Mouse (Mus musculus) brain, adult 2 months (tissue): ENCODE measurements around the gene Rftn1.

Experiments
- DNase-seq: peaks from one replicate; pipeline ENCODE4 v3.0.0; 2011; ENCODE audit warnings: low read depth, low spot score

Gene Rftn1

DNA sequence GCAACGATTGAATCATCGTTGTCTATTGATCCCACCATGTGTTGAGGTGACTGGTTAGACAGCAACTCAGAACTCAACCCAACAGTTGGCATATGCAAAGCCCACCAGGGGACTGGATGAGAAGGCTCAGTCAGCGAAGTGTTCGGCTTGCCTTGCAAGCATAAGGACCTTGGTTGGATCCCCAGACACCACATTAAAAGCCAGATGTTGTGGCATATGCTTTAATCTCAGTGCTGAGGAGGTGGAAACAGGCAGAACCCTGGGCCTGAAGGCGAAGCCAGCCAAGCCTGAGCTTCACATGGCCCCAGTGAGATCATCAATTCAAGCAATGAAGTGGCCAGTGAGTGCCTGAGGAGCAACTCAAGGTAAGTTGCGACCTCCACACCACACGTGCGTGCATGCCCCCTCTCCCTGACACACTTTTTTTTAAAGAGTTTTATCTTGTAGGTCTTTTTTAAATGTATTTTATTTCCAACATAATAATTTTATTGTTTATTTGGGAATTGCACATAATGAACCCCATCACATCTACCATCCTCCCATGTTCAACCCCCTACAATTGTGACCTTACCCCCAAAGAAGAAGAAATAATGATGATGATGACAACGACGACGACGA, 11.5 kb upstream of the Rftn1 start:
- no peak for DNase-seq

DNA sequence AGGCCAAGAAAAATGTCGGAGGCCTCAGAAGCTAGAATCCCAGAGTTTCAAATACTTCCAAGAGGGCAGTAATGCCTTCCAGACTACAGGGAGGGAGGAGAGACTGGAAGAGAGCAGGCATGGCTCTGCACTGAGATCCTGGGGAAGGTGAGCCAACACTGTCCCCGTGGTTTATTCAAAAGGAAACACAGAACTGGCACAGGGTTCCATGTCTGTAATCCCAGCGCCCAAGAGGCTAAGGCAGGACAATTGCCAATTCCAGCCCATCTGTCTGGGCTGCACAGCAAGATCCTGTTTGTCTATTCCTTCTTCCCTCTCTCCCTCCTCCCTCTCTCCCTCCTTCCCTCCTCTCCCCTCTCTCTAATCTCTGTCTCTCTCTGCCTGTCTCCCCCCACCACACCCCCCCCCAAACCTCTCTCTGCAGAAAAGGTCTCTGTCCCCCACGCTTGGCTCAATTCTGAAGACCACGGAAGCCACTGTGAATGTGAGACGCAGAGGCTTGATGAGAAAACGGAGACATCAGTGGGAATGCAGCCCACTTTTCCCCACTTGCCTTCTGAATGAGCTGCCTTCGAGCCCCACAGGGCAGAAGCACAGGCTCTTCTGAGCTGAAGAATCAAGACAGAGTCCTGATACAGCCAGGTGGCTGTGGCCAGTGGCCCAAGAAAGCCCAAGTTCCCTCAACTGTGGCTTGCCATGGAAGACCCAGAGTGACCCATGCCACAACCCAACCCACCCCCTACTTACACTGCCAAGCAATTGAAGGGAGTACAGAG, 8.8 kb upstream of the Rftn1 start:
- DNase-seq: peak; percentile 93

DNA sequence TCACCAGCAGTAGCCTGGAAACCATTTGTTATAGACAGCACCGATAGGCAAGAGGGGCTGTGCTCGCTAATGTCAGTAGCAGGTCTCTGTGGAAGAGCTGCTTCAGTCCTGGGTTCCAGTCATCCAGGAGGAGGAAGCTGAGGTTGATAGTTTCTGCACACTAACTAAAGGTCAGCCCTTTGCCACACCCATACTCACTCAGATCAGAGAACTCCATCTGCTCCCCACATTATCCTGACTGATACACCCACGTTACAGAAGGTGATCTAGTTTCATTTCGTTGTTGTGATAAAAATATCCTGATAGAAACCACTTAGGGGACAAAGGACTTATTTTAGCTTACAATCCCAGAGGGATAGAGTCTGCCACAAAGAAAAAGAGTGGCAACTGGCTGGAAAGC, 7.1 kb upstream of the Rftn1 start:
- DNase-seq: no peak

DNA sequence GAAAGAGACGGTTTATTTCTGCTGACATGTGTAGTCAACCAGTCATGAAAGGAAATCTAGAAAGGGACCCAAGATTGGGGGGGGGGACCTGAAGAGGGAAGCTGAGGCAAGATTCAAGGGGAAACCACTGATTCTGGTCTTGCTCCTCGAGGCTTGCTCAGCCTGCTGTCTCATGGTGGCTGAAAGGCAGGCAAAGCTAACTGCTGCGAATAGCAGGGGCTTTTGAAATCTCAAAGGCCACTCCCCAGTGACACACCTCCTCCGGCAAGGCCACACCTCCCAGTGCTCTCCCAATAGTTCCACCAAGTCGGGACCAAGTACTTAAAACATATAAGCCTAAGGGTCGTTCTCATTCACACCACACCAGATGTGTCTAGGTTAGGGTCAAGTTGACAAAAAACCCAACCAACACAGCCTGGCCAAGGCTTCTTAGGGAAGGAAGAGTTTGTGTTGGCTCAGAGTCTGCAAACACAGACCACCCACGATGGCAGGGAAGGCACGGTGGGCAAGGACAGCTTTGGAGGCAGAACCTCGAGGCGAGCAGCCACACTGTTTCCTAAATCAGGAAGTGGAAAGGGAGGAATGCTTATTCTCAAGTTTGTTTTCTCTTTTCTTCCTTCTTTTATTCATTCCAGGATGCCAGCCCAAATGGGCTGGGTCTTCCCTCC, 5.7 kb upstream of the Rftn1 start:
- no peak for DNase-seq

DNA sequence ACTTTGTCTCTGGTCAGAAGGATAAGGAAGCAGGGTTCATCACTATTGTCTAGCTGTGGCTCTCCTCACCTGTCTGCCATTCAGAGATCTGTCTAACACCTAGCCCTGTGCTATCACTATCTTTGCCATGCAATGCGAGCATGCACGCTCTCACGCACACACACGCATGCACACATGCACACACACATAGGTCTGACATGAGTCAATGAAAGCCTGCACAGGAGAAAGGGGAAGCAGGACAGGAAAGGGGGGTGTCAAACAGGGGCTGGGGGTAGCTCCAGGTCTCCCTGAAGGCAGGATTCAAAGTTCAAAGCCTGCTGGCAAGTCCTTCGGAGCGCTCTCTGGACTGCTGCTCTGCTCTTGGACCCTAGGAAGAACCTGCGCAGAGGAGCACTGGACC, 4.9 kb upstream of the Rftn1 start:
- DNase-seq: no peak

DNA sequence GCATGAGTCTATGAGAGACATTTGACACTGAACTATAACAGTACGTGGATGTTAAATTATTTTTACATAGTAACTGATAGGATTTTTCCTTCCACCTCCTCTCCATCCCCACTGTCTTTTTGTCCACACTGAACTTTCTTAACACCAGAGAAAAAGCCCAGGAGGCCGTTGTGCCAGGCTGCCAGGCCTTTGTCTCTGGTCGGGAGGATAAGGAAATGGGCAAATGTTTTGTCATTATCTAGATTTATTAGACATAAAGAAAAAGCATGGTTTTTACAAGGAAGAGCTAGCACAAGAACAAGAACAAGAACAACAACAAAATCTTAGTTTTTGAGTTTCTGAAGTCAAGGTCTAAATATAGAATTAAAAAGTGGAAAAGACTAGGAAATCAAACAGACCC, 4.1 kb upstream of the Rftn1 start:
- no peak for DNase-seq

DNA sequence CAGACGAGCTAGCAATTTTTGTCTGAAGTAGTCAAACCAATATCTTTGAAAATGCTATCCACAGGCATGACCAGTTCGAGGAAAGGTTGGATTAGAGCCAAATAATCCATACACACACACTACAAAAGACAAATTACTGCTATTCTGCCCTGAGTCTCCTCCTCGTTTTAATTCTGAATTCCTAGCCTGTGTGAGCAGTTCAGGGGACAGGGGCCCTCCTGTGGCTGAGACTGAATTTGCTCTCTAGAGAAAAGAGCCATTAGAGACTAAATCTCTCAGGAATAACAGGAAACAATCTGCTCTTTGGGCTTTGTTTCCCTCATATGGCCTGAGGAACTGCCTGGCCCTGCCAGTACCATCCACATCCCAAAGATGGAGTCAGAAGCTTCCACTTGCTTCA, 3.2 kb upstream of the Rftn1 start:
- DNase-seq: peak; percentile 69

DNA sequence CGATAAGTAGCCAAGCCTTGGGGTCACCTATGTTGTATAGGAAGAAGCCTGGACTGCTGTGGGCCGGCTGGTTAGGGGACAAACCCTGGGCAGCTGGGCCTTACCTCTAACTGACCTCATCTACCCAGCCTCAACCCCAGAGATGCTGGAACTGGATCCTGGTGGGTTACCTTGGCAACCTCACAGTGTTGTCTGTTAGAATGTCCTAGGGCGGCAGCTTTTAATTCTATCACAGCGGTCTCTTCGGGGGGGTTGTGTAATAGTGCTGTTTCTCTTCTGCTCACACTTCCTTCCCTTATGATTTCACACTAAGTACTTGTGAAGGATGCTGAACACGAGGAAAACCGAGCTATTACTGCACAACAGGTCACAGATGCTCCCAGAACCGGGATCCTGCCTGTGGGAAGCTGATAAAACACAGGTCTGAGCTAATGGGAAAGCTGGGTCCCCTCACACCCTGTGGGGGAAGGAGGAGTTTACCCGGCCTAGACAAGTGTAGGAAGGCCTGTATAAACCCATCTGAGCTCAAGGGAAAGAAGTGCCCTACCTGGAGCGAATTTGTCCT, 2.0 kb upstream of the Rftn1 start:
- DNase-seq: peak; percentile 8

DNA sequence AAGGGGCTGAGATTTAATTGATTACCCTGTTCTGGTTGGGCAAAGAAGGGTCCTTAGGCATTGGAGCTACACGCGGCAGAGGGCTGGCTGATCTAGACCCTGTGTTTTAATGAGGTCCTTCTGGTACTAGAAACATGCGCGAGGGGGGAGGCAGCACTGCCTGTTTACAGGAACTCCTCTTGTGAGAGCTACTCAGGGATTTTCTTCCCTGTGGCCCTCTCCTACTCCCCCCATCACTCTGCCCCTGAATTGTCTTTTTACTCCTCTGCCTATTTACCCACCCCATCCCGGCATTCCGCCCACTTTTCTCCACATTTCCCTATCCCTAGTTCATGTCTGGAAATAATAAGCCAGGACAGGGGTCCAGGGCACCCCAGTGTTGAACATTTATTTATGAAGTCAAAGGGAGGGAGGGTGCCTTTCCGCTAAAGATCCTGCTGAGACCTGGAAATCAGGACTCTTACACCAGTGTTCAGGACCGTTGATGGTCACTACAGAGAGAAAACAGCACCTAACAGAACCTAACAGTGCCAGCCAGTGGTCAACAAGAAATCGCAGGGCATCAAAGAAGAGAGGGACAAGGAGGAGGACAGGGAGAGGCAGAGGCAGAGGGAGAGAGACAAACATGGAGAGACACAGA, 964 bp upstream of the Rftn1 start:
- no peak for DNase-seq

DNA sequence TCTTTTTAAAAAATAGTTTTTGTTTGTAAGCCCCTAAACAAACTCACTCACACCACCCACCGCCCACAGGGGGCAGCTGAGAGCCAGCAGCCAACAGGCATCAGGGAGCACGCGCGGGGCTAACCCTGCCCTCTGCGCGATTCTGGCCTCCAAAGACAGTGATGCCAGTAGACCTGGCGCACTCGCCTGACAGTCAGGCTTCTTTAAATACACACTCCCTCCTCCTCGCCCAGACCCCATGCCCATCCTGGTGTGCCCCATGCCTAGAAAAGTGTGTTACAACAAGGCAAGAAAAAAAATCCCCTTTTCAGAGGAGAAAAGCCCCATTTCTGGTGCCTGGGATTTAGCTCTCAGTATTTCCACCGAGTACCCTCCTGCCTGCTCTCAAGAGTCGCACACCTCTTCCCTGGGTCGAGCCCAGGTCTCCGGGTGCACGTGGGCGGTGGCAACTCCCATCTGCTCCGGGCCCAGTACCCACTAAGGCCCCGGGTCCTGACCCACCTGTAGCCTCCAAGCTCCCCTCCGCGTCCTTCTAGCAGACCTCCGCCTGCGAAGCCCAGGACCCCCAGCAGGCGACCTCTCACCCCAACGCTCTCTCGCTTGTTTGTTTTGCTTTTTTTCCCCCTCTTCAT, 977 bp downstream of the Rftn1 start:
- DNase-seq: peak; percentile 60

DNA sequence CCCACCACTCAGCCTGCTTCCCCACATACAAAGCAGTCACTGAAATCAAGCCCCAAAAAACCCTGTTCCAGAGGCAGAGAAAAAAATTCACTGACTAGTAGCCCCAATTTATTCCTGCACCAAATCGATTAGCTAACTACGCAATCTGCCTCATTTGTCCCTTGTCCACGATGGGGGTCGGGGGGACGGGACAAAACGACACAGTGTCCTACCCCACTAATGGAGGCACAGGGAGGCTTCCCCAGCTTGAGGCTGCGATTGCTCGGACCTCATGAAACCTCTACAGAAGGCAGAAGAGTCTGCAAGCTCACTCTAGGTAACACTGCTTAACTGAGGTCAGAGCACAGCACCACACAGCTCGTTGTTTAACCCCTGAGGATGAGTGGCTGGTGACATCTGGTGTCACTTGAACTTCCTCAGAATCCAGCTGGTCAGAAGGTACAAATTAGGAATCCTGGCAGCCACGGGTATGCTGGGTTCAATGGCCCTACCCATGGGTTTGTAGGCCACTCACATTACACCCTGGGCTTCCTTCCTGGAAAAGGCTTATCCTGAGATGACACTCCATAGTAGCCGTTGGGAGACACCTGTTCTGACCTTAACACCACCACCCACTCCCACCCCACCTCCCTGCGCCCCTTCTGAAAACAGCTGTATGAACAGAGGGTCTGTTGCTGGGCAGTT, 1.7 kb downstream of the Rftn1 start:
- no peak for DNase-seq

DNA sequence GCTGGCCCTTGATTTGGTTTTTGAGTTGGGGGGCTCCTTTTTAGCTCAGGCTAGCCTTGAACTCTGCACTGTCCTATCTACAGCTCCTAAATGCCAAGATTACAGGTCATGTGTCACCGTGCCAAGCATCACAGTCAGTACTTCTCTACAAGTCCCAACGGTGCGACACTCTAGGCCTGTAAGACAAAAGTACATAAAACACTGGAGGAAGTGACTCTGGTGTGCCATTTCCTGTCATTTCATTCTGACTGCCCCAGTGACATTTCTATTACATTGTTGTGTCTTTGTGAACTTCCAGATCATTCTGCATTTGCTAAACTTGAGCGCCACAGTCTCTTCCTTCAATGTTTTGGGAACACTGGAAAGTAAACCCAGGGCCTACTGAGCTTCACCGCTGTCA, 4.9 kb downstream of the Rftn1 start:
- DNase-seq: no peak

DNA sequence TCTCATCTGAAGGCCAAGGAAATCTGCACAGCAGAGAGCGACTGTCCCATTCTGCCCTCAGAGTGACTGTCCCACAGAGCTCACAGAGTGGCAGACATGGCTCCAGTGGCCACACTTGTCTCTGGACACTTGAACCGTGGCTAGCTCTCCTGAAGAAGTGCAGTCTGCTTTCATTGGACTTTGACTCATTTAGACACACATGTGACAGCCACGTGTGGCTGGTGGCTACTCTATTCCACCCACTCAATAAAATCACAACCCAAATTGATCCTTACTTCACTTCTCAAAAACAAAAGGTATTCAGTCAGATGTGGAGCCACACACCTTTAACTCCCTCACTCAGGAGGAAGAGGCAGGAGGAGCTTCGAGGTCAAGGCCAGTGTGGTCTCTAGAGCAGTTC, 5.4 kb downstream of the Rftn1 start:
- no peak for DNase-seq

DNA sequence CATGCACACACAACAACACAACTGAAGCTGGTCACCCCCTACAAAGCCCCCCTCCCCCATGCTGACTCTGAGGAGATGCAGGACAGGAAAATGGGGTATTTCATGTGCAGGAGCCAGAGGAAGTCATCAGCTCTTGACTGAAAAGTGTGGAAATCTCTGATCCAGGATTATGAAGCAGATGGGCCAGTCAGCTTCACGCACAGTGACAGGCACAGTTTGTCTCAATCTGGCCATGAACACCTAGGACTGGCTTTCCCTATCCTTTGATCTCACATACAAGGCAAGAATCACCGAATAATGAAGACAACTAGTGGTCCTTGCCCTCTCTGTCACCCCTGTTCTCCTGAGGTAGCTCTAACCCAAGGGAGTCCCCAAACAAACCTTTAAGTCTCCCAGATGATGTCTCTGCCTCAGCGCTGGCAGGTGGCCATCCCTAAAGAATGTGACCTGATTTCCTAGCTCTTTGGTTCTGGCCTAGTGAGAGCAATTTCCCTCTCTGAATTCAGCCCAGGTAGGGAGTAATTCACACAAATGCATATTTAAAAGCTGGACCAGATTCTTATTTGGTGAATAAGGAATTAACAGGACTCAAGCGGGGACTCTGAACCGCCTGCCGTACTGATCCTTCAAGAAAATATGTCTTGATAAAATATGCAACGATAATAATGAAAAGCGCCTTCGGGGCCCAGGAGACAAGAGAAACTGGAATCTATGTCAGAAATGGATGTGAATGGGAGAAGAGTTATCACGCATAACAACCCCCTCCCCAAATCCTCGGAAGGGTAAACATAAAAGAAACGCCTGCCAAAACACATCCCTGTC, 6.0 kb downstream of the Rftn1 start:
- DNase-seq: peak; percentile 82

DNA sequence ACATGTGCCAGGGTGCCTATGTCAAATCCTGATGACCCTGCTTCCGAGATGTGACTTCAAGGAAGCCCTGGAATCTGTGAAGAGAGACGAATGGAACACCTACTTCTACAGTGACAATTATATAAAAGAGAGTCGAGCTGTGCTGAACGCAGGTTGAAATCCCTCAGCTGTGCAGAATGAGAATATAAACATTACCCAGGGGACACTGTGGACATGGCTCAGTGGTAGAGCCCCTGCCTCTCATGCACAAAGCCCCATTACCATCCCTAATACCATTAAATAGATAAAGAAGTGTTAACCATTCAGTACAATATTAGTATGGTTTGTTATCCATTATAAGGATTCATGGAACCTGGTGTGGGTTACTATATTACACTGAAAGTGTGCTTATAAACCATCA, 7.2 kb downstream of the Rftn1 start:
- no peak for DNase-seq

DNA sequence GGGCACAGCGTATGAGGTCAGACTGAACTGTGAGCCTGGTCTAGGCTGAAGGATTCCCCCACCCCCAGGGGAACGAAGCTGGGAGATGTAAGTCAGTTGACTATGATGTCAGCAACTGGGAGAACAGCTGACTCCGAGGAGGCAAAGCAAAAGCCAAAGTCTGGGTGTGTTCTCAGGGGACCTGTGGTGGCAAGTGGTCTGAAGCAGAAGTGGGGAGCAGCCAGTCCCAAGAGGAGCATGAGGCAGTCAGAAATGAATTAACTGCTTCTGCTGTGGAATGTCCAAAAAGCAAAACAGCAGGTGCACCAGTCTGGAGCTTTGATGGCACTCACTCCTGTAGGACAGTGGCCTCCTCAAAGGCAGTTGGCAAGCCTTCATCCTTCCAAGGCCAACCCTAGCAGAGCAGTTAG, 7.9 kb downstream of the Rftn1 start:
- DNase-seq: peak; percentile 85

DNA sequence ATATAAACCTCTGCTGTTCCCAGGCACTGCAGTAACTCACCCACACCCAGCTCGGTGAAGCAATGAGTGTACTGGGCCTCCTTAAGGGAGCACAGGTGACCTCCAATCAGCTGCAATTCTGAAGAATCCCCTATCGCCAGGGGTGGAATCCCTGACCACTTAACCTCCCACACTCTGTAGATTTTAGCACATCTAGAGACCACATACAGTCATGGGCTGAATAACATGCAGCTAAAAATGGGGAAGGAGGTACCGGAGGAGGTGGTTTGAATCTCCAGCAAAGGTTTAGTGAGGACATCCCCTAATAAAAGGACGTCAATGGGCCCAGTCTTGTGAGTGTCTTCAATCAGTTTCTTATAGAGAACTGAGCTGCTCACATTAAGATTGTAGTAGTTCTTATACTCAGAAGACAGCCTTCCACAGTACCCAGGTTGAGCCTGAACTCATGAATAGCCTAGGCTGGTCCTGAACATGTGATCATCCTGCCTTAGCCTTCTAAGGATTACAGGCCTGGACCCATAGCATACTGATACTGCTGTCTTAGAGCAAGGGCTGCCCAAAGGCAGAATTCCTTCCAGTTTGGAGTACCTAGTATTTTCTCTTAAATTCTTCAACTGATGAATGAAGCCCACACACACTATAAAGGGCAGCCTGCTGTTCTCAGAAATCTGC, 9.4 kb downstream of the Rftn1 start:
- no peak for DNase-seq

DNA sequence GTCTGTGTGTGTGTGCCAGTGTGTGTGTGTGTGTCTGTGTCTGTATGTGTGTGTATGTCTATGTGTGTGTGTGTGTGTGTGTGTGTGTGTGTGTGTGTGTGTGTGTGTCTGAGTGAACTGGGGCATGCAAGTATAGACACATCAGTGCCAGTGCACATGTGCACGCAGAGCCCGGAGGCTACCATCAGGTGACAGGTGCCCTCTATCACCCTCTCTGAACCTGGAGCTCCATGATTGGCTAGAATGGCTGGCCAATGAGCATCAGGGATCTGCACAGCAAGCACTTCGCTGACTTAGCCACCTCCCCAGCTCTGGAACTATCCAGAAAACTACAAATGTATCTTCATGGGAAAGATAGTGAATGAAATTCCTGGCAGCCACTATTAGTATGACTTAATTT, 16.7 kb downstream of the Rftn1 start:
- DNase-seq: no peak

DNA sequence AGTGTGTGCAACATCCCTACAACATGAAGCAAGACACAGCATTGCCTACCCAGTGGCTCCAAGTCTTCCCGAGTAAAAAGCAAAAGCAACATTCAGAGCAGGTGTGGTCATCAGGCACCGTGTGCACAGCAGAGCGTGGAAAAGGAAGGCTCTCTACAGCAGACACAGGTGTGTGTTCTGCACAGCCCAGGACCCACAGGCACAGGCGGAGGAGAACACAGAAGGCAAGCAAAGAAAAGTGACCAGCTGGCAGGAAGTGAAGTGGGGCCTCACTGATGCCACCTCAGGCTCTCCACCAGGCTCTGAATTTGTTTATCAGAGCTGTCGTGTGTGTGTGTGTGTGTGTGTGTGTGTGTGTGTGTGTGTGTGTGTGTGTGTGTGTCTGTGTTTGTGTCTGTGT, 17.1 kb downstream of the Rftn1 start:
- DNase-seq: no peak

DNA sequence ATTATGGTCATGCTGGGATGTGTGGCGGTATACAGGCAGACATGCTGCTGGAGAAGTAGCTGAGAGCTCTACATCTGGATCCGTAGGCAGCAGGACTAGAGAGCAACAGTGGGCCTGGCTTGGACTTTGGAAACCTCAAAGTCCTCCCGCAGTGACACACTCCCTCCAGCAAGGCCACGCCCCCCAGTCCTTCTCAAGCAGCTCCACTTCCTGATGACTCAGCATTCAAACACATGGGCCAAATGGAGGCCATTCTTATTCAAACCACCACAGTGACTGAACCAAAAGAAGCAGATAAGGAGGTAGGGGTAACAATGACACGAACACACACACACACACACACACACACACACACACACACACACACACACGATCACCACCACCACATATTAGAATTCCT, 17.7 kb downstream of the Rftn1 start:
- DNase-seq: no peak
